In the genomic region with DNA sequence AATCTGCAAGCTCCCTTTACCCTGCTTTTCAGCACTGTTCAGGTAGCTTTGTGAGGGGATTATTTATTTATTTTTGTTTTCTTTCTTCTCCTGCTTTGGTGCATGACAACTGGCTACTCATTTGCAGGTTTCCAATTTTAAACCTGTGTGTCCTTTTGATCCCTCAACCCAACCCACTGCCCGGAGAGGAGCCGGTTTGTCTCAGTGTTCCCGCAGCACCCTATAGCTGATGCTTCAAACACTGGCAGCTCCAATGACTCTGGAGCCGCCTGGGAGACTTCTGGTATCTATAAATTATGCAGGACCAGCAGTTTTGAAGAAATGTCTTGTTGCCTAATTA, we compare ENCODE assay signal across 8 mouse cellular contexts. TPM values are rescaled to one million over a fixed set of nuclear protein-coding genes. Genes with fewer than 3 reads are reported as not detected.
A peak's percentile ranks its signal among the peaks of the same experiment; 100 is the strongest.
DNase-seq lines count a peak whose midpoint lies in the region; ATAC-seq and TF ChIP-seq lines count a peak whose summit lies in the region.

No protein-coding gene starts in this region.

- no peak overlapping the region for H3K9ac ChIP-seq in kidney, embryonic 15.5 days
- no peak overlapping the region for H3K9ac ChIP-seq in embryonic facial prominence, embryonic 15.5 days
- H3K9ac ChIP-seq in midbrain, embryonic 13.5 days (replicated peaks), result no peak overlapping the region

- H3K36me3 ChIP-seq in kidney, embryonic 15.5 days, result peaks cover 20% of the 10 kb centered on the region
- H3K36me3 ChIP-seq in embryonic facial prominence, embryonic 15.5 days, result peaks cover 30% of the 10 kb centered on the region
- H3K36me3 ChIP-seq in midbrain, embryonic 13.5 days, result peaks cover 44% of the 10 kb centered on the region

- intact Hi-C loops in gastrocnemius, adult 2 months (cut with DNase I), result no loop called here

- WGBS in kidney, embryonic 15.5 days, result 34% methylated on average over 4 of the region's 4 CpGs
- 87% methylated on average over 4 of the region's 4 CpGs for WGBS in embryonic facial prominence, embryonic 15.5 days
- WGBS in midbrain, embryonic 13.5 days, result 78% methylated on average over 4 of the region's 4 CpGs

- H3K27me3 ChIP-seq in kidney, embryonic 15.5 days, result no peaks in the 10 kb centered on the region
- H3K27me3 ChIP-seq in embryonic facial prominence, embryonic 15.5 days, result no peaks in the 10 kb centered on the region
- H3K27me3 ChIP-seq in midbrain, embryonic 13.5 days, result no peaks in the 10 kb centered on the region

- TF ChIP-seq CTCF in gastrocnemius, adult 2 months (IDR thresholded peaks at IDR 0.05), result no peak

- no peak for DNase-seq in gastrocnemius, adult 2 months
- no peak for DNase-seq in gastrocnemius, adult 18-20 months (ENCODE audit: low spot score)
- no peak for DNase-seq in kidney, adult 11 months
- DNase-seq in urinary bladder, adult 2 months (ENCODE audit: low spot score), result no peak
- no peak for DNase-seq in cerebellum, adult 11 months

- H3K27ac ChIP-seq in gastrocnemius, adult 2 months, result peak overlapping the region; percentile 61; the same call in 1 of the 2 replicates
- peak overlapping the region; percentile 91 for H3K27ac ChIP-seq in kidney, embryonic 15.5 days
- peak overlapping the region; percentile 70 for H3K27ac ChIP-seq in embryonic facial prominence, embryonic 15.5 days (replicated peaks)
- H3K27ac ChIP-seq in midbrain, embryonic 13.5 days, result 0 out of 2 replicates have a peak overlapping the region, but pooled peaks have one; percentile 44

- no peak overlapping the region for H3K4me3 ChIP-seq in gastrocnemius, adult 2 months
- H3K4me3 ChIP-seq in kidney, embryonic 15.5 days (replicated peaks), result no peak overlapping the region
- no peak overlapping the region for H3K4me3 ChIP-seq in embryonic facial prominence, embryonic 15.5 days (replicated peaks)
- no peak overlapping the region for H3K4me3 ChIP-seq in midbrain, embryonic 13.5 days (replicated peaks)

- no peaks in the 10 kb centered on the region for H3K9me3 ChIP-seq in kidney, embryonic 15.5 days (replicated peaks)
- H3K9me3 ChIP-seq in embryonic facial prominence, embryonic 15.5 days (replicated peaks), result no peaks in the 10 kb centered on the region
- H3K9me3 ChIP-seq in midbrain, embryonic 13.5 days, result no peaks in the 10 kb centered on the region

- H3K4me2 ChIP-seq in kidney, embryonic 15.5 days, result 0 out of 2 replicates have a peak overlapping the region, but pooled peaks have one; percentile 28
- no peak overlapping the region for H3K4me2 ChIP-seq in embryonic facial prominence, embryonic 15.5 days (replicated peaks)
- H3K4me2 ChIP-seq in midbrain, embryonic 13.5 days (replicated peaks), result no peak overlapping the region

- H3K4me1 ChIP-seq in kidney, embryonic 15.5 days, result peaks cover 85% of the 10 kb centered on the region
- H3K4me1 ChIP-seq in embryonic facial prominence, embryonic 15.5 days, result peaks cover 33% of the 10 kb centered on the region; the same call in 1 of the 2 replicates
- H3K4me1 ChIP-seq in midbrain, embryonic 13.5 days (replicated peaks), result peaks cover 47% of the 10 kb centered on the region

- ATAC-seq in kidney, embryonic 15.5 days (replicated peaks; ENCODE audit: low FRiP score), result no peak
- ATAC-seq in embryonic facial prominence, embryonic 15.5 days (ENCODE audit: insufficient number of reproducible peaks, low FRiP score, low TSS enrichment, low read depth), result no peak
- ATAC-seq in midbrain, embryonic 13.5 days, result no peak

RNA-seq across cellular contexts. Expression of gene Mvb12b, which starts 16.6 kb away (rescaled TPM):
- total RNA-seq in gastrocnemius, adult 2 months (2021), result 10 to 100 TPM; 28.4 to 30.4 TPM
- 10 to 100 TPM; 27.5 to 27.9 TPM for total RNA-seq in gastrocnemius, adult 18-20 months (2021)
- 18.4 and 19.6 TPM in 2 replicates for polyA plus RNA-seq in kidney, embryonic 15.5 days (2015; fragmentation: Nextera tagmentation; extraction: Ambion mirVana)
- 21.7 and 22.8 TPM in 2 replicates for polyA plus RNA-seq in embryonic facial prominence, embryonic 15.5 days (2015; fragmentation: Nextera tagmentation; extraction: Ambion mirVana)
- polyA plus RNA-seq in midbrain, embryonic 13.5 days (2015; fragmentation: Nextera tagmentation; extraction: Ambion mirVana), result 68.1 and 73.0 TPM in 2 replicates
- polyA plus RNA-seq in urinary bladder, adult 2 months (2012; rRNA removed), result 15.1 and 21.0 TPM in 2 replicates
